Mouse (Mus musculus): Measurements from ENCODE around the gene Ctcf.

Gene Ctcf

GRCm38 (mm10) chr8:105617451-105618278 is 18.7 kb upstream of the Ctcf start:
- DNase-seq (ENCODE audit: low spot score in 2 of 2): no peak

- no peak for DNase-seq (ENCODE audit: low spot score in 2 of 2)
Observed at GRCm38 (mm10) chr8:105618279-105618634, 18.1 kb upstream of the Ctcf start.

GRCm38 (mm10) chr8:105618892-105619591 is 17.3 kb upstream of the Ctcf start:
- DNase-seq (ENCODE audit: low spot score in 2 of 2): no peak

- DNase-seq (ENCODE audit: low spot score in 2 of 2): no peak
Observed at GRCm38 (mm10) chr8:105620211-105620610, 16.2 kb upstream of the Ctcf start.

- no peak for DNase-seq (ENCODE audit: low spot score in 2 of 2)
Observed at GRCm38 (mm10) chr8:105620946-105621720, 15.2 kb upstream of the Ctcf start.

- DNase-seq (ENCODE audit: low spot score in 2 of 2): no peak
Observed at GRCm38 (mm10) chr8:105621841-105622240, 14.5 kb upstream of the Ctcf start.

GRCm38 (mm10) chr8:105622421-105622920 is 13.9 kb upstream of the Ctcf start:
- DNase-seq (ENCODE audit: low spot score in 2 of 2): peak; percentile 89 to 95

- peak; percentile 44 to 89 for DNase-seq (ENCODE audit: low spot score in 2 of 2)
Observed at GRCm38 (mm10) chr8:105623118-105623517, 13.2 kb upstream of the Ctcf start.

GRCm38 (mm10) chr8:105623679-105624245 is 12.6 kb upstream of the Ctcf start:
- no peak for DNase-seq (ENCODE audit: low spot score in 2 of 2)

GRCm38 (mm10) chr8:105624401-105624800 is 12.0 kb upstream of the Ctcf start:
- no peak for DNase-seq (ENCODE audit: low spot score in 2 of 2)

GRCm38 (mm10) chr8:105624831-105625230 is 11.5 kb upstream of the Ctcf start:
- no peak for DNase-seq (ENCODE audit: low spot score in 2 of 2)

GRCm38 (mm10) chr8:105626086-105626485 is 10.3 kb upstream of the Ctcf start:
- DNase-seq (ENCODE audit: low spot score in 2 of 2): no peak

GRCm38 (mm10) chr8:105629337-105629736 is 7.0 kb upstream of the Ctcf start:
- DNase-seq (ENCODE audit: low spot score in 2 of 2): no peak

- no peak for DNase-seq (ENCODE audit: low spot score in 2 of 2)
Observed at GRCm38 (mm10) chr8:105634771-105635458, 1.5 kb upstream of the Ctcf start.

GRCm38 (mm10) chr8:105635481-105635880 is 887 bp upstream of the Ctcf start:
- DNase-seq (ENCODE audit: low spot score in 2 of 2): no peak

- no peak for DNase-seq (ENCODE audit: low spot score in 2 of 2)
Observed at GRCm38 (mm10) chr8:105636963-105637510, 669 bp downstream of the Ctcf start, which contains the start of gene Agrp. TSS of gene Agrp (minus strand) at chr8:105637393.

GRCm38 (mm10) chr8:105637601-105638041 is 1.3 kb downstream of the Ctcf start:
- DNase-seq (ENCODE audit: low spot score in 2 of 2): no peak

- no peak for DNase-seq (ENCODE audit: low spot score in 2 of 2)
Observed at GRCm38 (mm10) chr8:105638510-105638909, 2.1 kb downstream of the Ctcf start.

GRCm38 (mm10) chr8:105639835-105640234 is 3.5 kb downstream of the Ctcf start:
- DNase-seq (ENCODE audit: low spot score in 2 of 2): no peak

- DNase-seq (ENCODE audit: low spot score in 2 of 2): no peak
Observed at GRCm38 (mm10) chr8:105640511-105640910, 4.1 kb downstream of the Ctcf start.

GRCm38 (mm10) chr8:105645205-105645604 is 8.8 kb downstream of the Ctcf start:
- DNase-seq (ENCODE audit: low spot score in 2 of 2): no peak
